Mouse (Mus musculus): Measurements from ENCODE around the gene Aldh3b2. TPM values are rescaled to one million over a fixed set of nuclear protein-coding genes. Genes with fewer than 3 reads are reported as not detected.

Aldh3b2 gene
- polyA plus RNA-seq, 1 experiment from 2014 or later, result 0.84 TPM

- Histone ChIP-seq H3K4me2 (replicated peaks) (no peak overlapping the region), H3K4me1 (replicated peaks) (peaks cover 5% of the 10 kb centered on the region; the same call in 1 of the 2 replicates), H3K9ac (no peak overlapping the region), H3K27ac (no peak overlapping the region), H3K9me3 (no peaks in the 10 kb centered on the region), H3K36me3 (no peaks in the 10 kb centered on the region), H3K27me3 (replicated peaks) (no peaks in the 10 kb centered on the region), H3K4me3 (replicated peaks) (no peak overlapping the region)
- WGBS, result 65% methylated on average over 2 of the region's 2 CpGs
- ATAC-seq, result no peak
Observed at GRCm38 (mm10) chr19:3975866-3976265, 3.7 kb downstream of the Aldh3b2 start.

DNA sequence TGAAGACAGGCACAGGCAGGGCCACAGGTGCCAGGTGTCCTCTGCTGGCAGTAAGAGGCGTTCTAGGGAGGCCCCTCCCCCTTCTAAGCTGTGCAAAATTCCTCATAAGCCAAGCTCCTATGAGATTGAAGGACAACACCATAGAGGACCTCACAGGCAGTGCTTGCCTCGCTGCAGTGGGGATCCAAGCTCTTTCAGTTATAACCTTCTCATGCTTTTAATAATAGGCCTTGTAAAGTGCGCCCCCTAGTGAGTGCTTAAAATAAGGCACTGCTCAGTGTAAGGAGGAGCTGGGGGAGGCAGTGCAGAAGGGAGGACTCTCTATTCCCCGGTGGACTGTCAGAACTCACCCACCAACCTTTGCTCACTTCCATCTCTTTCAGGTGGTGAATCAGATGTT is 8.2 kb downstream of the Aldh3b2 start:
- H3K9ac ChIP-seq, result no peak overlapping the region

GRCm38 (mm10) chr19:3980917-3981316 is 8.8 kb downstream of the Aldh3b2 start:
- H3K4me1 ChIP-seq (replicated peaks), result peaks cover 11% of the 10 kb centered on the region
- H3K27me3 ChIP-seq (replicated peaks), result no peaks in the 10 kb centered on the region
- no peak overlapping the region for H3K27ac ChIP-seq
- no peaks in the 10 kb centered on the region for H3K36me3 ChIP-seq
- H3K9ac ChIP-seq, result no peak overlapping the region
- H3K4me2 ChIP-seq (replicated peaks), result no peak overlapping the region
- no peak for ATAC-seq
- WGBS, result 70% methylated on average over 9 of the region's 9 CpGs
- H3K4me3 ChIP-seq (replicated peaks), result no peak overlapping the region
- H3K9me3 ChIP-seq, result no peaks in the 10 kb centered on the region

More for the DNA sequence above, 8.2 kb downstream of the Aldh3b2 start:
- WGBS, result 7% methylated on average over 4 of the region's 4 CpGs
- H3K4me2 ChIP-seq (replicated peaks), result no peak overlapping the region
- H3K9me3 ChIP-seq, result no peaks in the 10 kb centered on the region
- no peak overlapping the region for H3K27ac ChIP-seq
- peaks cover 7% of the 10 kb centered on the region for H3K4me1 ChIP-seq (replicated peaks)
- no peak overlapping the region for H3K4me3 ChIP-seq (replicated peaks)
- H3K27me3 ChIP-seq (replicated peaks), result no peaks in the 10 kb centered on the region
- H3K36me3 ChIP-seq, result no peaks in the 10 kb centered on the region
- ATAC-seq, result peak; percentile 81

GRCm38 (mm10) chr19:3983527-3984200 is 11.5 kb downstream of the Aldh3b2 start:
- H3K27ac ChIP-seq, result no peak overlapping the region
- peaks cover 22% of the 10 kb centered on the region for H3K4me1 ChIP-seq (replicated peaks)
- H3K4me2 ChIP-seq (replicated peaks), result no peak overlapping the region
- H3K9ac ChIP-seq, result no peak overlapping the region
- no peaks in the 10 kb centered on the region for H3K9me3 ChIP-seq
- no peaks in the 10 kb centered on the region for H3K27me3 ChIP-seq (replicated peaks)
- H3K36me3 ChIP-seq, result no peaks in the 10 kb centered on the region
- H3K4me3 ChIP-seq (replicated peaks), result no peak overlapping the region
- no peak for ATAC-seq
- 58% methylated on average over 9 of the region's 9 CpGs for WGBS

DNA sequence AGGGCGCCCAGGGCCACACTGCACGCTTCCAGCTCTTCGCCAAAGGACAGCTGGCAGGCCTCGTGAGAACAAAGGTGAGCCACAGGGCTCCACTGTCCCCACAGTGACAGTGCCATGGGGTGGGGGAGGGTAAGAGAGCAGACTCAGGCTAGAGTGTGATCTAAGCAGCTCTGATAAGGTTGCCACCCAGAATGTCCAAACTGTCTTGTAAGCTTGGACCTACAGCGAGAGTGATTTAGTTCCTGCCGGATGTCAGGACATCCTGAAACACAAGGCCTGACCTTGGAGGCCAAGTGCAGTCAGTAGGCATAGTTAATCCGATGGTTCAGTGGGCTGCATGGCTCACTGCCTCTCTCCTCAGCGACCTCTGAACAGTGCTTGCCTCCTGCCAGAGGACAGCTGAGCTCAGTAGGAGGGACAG is 13.1 kb downstream of the Aldh3b2 start:
- Histone ChIP-seq H3K9ac (no peak overlapping the region), H3K36me3 (no peaks in the 10 kb centered on the region), H3K4me1 (replicated peaks) (peaks cover 22% of the 10 kb centered on the region), H3K27ac (peak overlapping the region; percentile 39), H3K27me3 (replicated peaks) (no peaks in the 10 kb centered on the region), H3K9me3 (no peaks in the 10 kb centered on the region), H3K4me2 (replicated peaks) (0 out of 2 replicates have a peak overlapping the region, but pooled peaks have one; percentile 6), H3K4me3 (replicated peaks) (no peak overlapping the region)
- ATAC-seq, result no peak
- 31% methylated on average over 8 of the region's 8 CpGs for WGBS

- H3K4me1 ChIP-seq (replicated peaks), result peaks cover 22% of the 10 kb centered on the region
- WGBS, result 7% methylated on average over 8 of the region's 8 CpGs
- no peaks in the 10 kb centered on the region for H3K27me3 ChIP-seq (replicated peaks)
- ATAC-seq, result peak; percentile 89
- H3K27ac ChIP-seq, result peak within 1 kb of the TSS; percentile 48
- H3K4me2 ChIP-seq (replicated peaks), result peak within 1 kb of the TSS; percentile 50
- H3K9me3 ChIP-seq, result no peaks in the 10 kb centered on the region
- H3K4me3 ChIP-seq (replicated peaks), result peak within 1 kb of the TSS; percentile 14; the same call in 1 of the 2 replicates
- no peak within 1 kb of the TSS for H3K9ac ChIP-seq
- H3K36me3 ChIP-seq, result no peaks in the 10 kb centered on the region
Observed at GRCm38 (mm10) chr19:3986334-3986733, 14.2 kb downstream of the Aldh3b2 start, which contains the start of gene Acy3. Gene Acy3, plus strand, starts transcription at chr19:3986570.

GRCm38 (mm10) chr19:3988066-3988465 is 15.9 kb downstream of the Aldh3b2 start:
- no peaks in the 10 kb centered on the region for H3K36me3 ChIP-seq
- WGBS, result 83% methylated on average over 14 of the region's 14 CpGs
- H3K4me2 ChIP-seq (replicated peaks), result no peak overlapping the region
- no peak overlapping the region for H3K4me3 ChIP-seq (replicated peaks)
- ATAC-seq, result no peak
- H3K4me1 ChIP-seq (replicated peaks), result peaks cover 26% of the 10 kb centered on the region
- H3K9ac ChIP-seq, result no peak overlapping the region
- no peak overlapping the region for H3K27ac ChIP-seq
- H3K9me3 ChIP-seq, result no peaks in the 10 kb centered on the region
- H3K27me3 ChIP-seq (replicated peaks), result no peaks in the 10 kb centered on the region

GRCm38 (mm10) chr19:3988750-3989149 is 16.6 kb downstream of the Aldh3b2 start:
- H3K4me3 ChIP-seq (replicated peaks), result no peak overlapping the region
- H3K4me1 ChIP-seq (replicated peaks), result peaks cover 27% of the 10 kb centered on the region
- H3K27ac ChIP-seq, result no peak overlapping the region
- no peaks in the 10 kb centered on the region for H3K36me3 ChIP-seq
- no peaks in the 10 kb centered on the region for H3K27me3 ChIP-seq (replicated peaks)
- H3K9ac ChIP-seq, result no peak overlapping the region
- no peaks in the 10 kb centered on the region for H3K9me3 ChIP-seq
- H3K4me2 ChIP-seq (replicated peaks), result no peak overlapping the region
- ATAC-seq, result no peak
- 84% methylated on average over 4 of the region's 4 CpGs for WGBS

DNA sequence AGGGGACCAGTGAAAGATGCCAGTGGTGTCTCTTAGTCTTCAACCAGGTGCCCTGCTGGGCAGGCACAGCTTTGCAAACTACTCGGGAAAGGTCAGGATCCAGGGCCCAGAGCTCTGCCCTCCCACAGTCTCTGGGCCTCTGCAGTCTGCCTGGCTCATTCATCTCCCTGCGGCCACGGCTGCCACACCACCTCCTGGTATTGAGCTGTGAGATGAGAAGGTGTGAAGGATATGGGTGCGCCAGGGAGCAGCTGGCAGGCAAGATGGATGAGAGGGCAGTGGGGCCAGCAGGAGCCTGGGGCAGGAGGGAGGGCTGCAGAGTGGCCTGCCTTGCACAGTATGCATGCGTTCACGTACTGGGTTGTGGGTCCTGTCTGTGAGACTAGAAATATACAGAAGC is 18.7 kb downstream of the Aldh3b2 start:
- H3K27me3 ChIP-seq (replicated peaks), result no peaks in the 10 kb centered on the region
- WGBS, result 34% methylated on average over 6 of the region's 6 CpGs
- no peak for ATAC-seq
- no peak overlapping the region for H3K9ac ChIP-seq
- H3K9me3 ChIP-seq, result no peaks in the 10 kb centered on the region
- peaks cover 19% of the 10 kb centered on the region for H3K4me1 ChIP-seq (replicated peaks)
- no peak overlapping the region for H3K4me3 ChIP-seq (replicated peaks)
- no peaks in the 10 kb centered on the region for H3K36me3 ChIP-seq
- H3K27ac ChIP-seq, result no peak overlapping the region
- H3K4me2 ChIP-seq (replicated peaks), result no peak overlapping the region

GRCm38 (mm10) chr19:3991562-3991961 is 19.4 kb downstream of the Aldh3b2 start:
- Histone ChIP-seq H3K27me3 (replicated peaks) (no peaks in the 10 kb centered on the region), H3K4me1 (replicated peaks) (peaks cover 13% of the 10 kb centered on the region), H3K4me3 (replicated peaks) (no peak overlapping the region), H3K9me3 (no peaks in the 10 kb centered on the region), H3K27ac (no peak overlapping the region), H3K4me2 (replicated peaks) (no peak overlapping the region), H3K9ac (no peak overlapping the region), H3K36me3 (no peaks in the 10 kb centered on the region)
- no peak for ATAC-seq
- WGBS, result 92% methylated on average over 3 of the region's 3 CpGs

GRCm38 (mm10) chr19:3991966-3992365 is 19.8 kb downstream of the Aldh3b2 start:
- WGBS, result 92% methylated on average over 3 of the region's 3 CpGs
- no peaks in the 10 kb centered on the region for H3K9me3 ChIP-seq
- H3K36me3 ChIP-seq, result no peaks in the 10 kb centered on the region
- H3K9ac ChIP-seq, result no peak overlapping the region
- H3K27me3 ChIP-seq (replicated peaks), result no peaks in the 10 kb centered on the region
- H3K27ac ChIP-seq, result no peak overlapping the region
- no peak for ATAC-seq
- H3K4me3 ChIP-seq (replicated peaks), result no peak overlapping the region
- peaks cover 9% of the 10 kb centered on the region for H3K4me1 ChIP-seq (replicated peaks)
- H3K4me2 ChIP-seq (replicated peaks), result no peak overlapping the region

DNA sequence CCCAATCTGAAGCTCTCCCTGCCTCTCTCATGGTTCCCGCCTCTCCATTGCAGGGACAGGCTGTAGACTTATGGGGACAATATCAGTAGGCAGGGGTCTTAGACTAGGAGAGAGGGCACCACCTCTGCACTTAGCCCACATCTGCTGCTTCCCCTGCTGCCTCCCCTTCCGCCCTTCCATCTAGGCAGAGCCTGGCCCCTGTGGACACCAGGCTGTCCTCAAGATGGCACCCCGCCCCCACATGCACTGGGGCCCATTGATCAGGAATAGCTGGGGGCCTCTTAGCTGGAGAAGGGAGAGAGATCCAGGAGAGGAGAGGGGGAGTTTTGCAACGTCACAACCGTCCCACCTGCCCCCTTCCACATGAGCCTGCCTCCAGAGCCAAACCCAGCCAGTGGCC is 20.3 kb downstream of the Aldh3b2 start, which contains the start of gene Tbx10:
Gene Tbx10, plus strand, starts transcription at position 337 of the 400 bp plus-strand sequence.
- no peaks in the 10 kb centered on the region for H3K36me3 ChIP-seq
- no peaks in the 10 kb centered on the region for H3K9me3 ChIP-seq
- ATAC-seq, result no peak
- WGBS, result 67% methylated on average over 5 of the region's 5 CpGs
- H3K4me2 ChIP-seq (replicated peaks), result 0 out of 2 replicates have a peak within 1 kb of the TSS, but pooled peaks have one; percentile 6
- peaks cover 6% of the 10 kb centered on the region; the same call in 1 of the 2 replicates for H3K4me1 ChIP-seq (replicated peaks)
- H3K27ac ChIP-seq, result no peak within 1 kb of the TSS
- H3K9ac ChIP-seq, result no peak within 1 kb of the TSS
- H3K27me3 ChIP-seq (replicated peaks), result no peaks in the 10 kb centered on the region
- H3K4me3 ChIP-seq (replicated peaks), result no peak within 1 kb of the TSS

DNA sequence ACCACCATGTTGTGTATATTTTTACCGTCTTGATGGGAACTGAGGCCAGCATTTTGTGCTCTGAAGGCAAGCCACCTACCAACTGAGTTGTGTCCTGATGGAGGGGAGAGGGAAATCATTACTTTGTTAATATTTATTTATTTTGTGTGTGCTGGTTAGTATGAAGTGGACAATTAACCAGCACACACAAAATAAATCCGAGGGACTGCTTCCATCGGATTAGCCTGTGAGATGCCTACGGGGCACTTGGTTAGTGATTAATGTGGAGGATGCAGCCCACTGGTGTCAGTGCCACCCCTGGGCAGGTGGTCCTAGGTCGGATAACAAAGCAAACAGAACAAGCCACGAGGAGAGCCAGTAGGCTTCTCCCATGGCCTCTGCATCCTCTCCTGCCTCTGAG is 22.8 kb downstream of the Aldh3b2 start:
- peaks cover 12% of the 10 kb centered on the region for H3K4me1 ChIP-seq (replicated peaks)
- H3K9ac ChIP-seq, result no peak overlapping the region
- no peaks in the 10 kb centered on the region for H3K27me3 ChIP-seq (replicated peaks)
- no peaks in the 10 kb centered on the region for H3K9me3 ChIP-seq
- no peak for ATAC-seq
- no peaks in the 10 kb centered on the region for H3K36me3 ChIP-seq
- 60% methylated on average over 6 of the region's 6 CpGs for WGBS
- no peak overlapping the region for H3K4me2 ChIP-seq (replicated peaks)
- no peak overlapping the region for H3K27ac ChIP-seq
- no peak overlapping the region for H3K4me3 ChIP-seq (replicated peaks)
